Mouse (Mus musculus) midbrain, embryonic 16.5 days (tissue): ENCODE measurements around the gene Tnip3. TPM values are rescaled to one million over a fixed set of nuclear protein-coding genes. Genes with fewer than 3 reads are reported as not detected.

Experiments
- ATAC-seq: fragments of 200-750 bp; cut with Nextera tagmentation; 2 replicates; pipeline ENCODE4 v1.8.0; 2017; ENCODE audit warnings: moderate TSS enrichment
- H3K27ac ChIP-seq: fragments of 300-500 bp; sonication (generic); 2 replicates; pipeline ENCODE4 v1.5.1; 2014; ENCODE audit warnings: mild to moderate bottlenecking, low read length, mixed read lengths
- H3K27me3 ChIP-seq: fragments of 300-500 bp; sonication (generic); 2 replicates; pipeline ENCODE4 v1.6.1; 2014; ENCODE audit warnings: low read depth, low read length, mixed read lengths; ENCODE audit not compliant: control insufficient read depth, insufficient read depth
- H3K36me3 ChIP-seq: fragments of 300-500 bp; sonication (generic); 2 replicates; pipeline ENCODE4 v1.6.1; 2014; ENCODE audit warnings: mild to moderate bottlenecking, low read length, moderate library complexity, mixed read lengths; ENCODE audit not compliant: control insufficient read depth, insufficient read depth
- H3K4me1 ChIP-seq: fragments of 300-500 bp; sonication (generic); 2 replicates; pipeline ENCODE4 v1.6.1; 2014; ENCODE audit warnings: mild to moderate bottlenecking, low read length, mixed read lengths; ENCODE audit not compliant: control insufficient read depth, insufficient read depth
- H3K4me2 ChIP-seq: fragments of 300-500 bp; sonication (generic); 2 replicates; pipeline ENCODE4 v1.6.1; 2014; ENCODE audit warnings: mild to moderate bottlenecking, low read length, mixed read lengths
- H3K4me3 ChIP-seq: fragments of 300-500 bp; sonication (generic); 2 replicates; pipeline ENCODE4 v1.5.1; 2014; ENCODE audit warnings: low read depth, mild to moderate bottlenecking, low read length, moderate library complexity, mixed read lengths
- H3K9ac ChIP-seq: fragments of 300-500 bp; sonication (generic); 2 replicates; pipeline ENCODE4 v1.6.1; 2014; ENCODE audit warnings: low read depth, low read length, mixed read lengths
- H3K9me3 ChIP-seq: fragments of 300-500 bp; sonication (generic); replicated peaks from 2 replicates; pipeline ENCODE4 v1.6.1; 2014; ENCODE audit warnings: mild to moderate bottlenecking, low read length, mixed read lengths; ENCODE audit not compliant: control insufficient read depth, poor library complexity, severe bottlenecking
- WGBS: fragments of 180-500 bp; shearing (Covaris S2); extraction: QIAGEN DNeasy Blood & Tissue Kit; methylation state at CpG from one replicate; pipeline ENCODE4 v1.1.7; 2014; 5-methylcytosine and 5-hydroxymethylcytosine counted together
- polyA plus RNA-seq: library from polyadenylated mRNA; unstranded; fragments of >200 nt; fragmentation: Nextera tagmentation; extraction: Ambion mirVana; gene quantifications from 2 replicates; pipeline ENCODE4 v1.2.1, GENCODE M21; 2015

Tnip3 gene
- polyA plus RNA-seq, 1 experiment from 2014 or later: not detected

DNA sequence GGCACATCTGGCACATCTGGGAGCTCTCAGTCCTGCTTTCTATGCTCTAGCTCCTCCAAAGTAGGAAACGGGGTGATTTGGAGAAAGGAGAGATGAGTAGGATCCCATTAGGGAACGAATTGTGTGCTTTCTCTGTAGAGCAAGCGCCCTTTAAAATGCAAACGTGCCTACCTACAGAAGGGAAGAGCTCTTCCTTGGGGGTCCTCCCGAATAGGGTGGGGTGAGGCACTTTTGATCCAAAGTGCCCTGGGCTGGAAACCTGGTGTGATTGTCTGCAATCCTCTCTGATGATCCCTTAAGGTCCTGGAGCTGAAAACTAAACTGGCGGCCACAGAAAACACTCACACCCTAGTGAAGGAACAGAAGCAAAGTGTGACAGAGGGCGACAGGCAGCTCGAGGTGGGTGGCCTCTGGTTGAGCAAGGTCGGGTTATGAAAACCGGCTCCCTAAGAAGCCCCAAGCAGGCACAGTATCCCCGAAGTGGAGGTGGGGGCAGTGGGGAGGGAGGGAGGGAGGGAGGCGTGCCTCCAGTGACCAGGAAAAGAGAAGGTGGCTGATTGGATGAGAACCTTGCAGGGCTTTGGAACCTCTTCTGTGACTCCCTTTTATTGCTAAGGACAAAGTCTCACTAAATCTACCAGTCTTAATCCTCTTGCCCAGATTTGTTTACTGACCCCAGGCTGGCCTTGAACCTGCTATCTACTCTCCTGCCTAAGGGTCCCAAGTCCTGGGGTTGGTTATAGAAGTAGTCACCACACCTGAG, 72.1 kb downstream of the Tnip3 start:
- 27% methylated on average over 11 of the region's 12 CpGs for WGBS

GRCm38 (mm10) chr6:65598522-65598921, 73.4 kb downstream of the Tnip3 start:
- 89% methylated on average over 3 of the region's 3 CpGs for WGBS
- ATAC-seq: no peak

More for the DNA sequence above, 72.1 kb downstream of the Tnip3 start:
- H3K4me3 ChIP-seq: no peak overlapping the region
- H3K27me3 ChIP-seq: no peaks in the 10 kb centered on the region
- H3K4me1 ChIP-seq: no peaks in the 10 kb centered on the region
- no peaks in the 10 kb centered on the region for H3K9me3 ChIP-seq
- no peak for ATAC-seq
- no peak overlapping the region for H3K9ac ChIP-seq
- H3K27ac ChIP-seq: no peak overlapping the region
- no peak overlapping the region for H3K4me2 ChIP-seq
- H3K36me3 ChIP-seq: no peaks in the 10 kb centered on the region

GRCm38 (mm10) chr6:65599865-65600739, 75.0 kb downstream of the Tnip3 start:
- 17% methylated on average over 7 of the region's 7 CpGs for WGBS
- no peak overlapping the region for H3K9ac ChIP-seq
- ATAC-seq: no peak

More at GRCm38 (mm10) chr6:65598522-65598921, 73.4 kb downstream of the Tnip3 start:
- Histone ChIP-seq H3K27me3 (no peaks in the 10 kb centered on the region), H3K4me2 (no peak overlapping the region), H3K27ac (no peak overlapping the region), H3K4me3 (no peak overlapping the region), H3K9me3 (no peaks in the 10 kb centered on the region), H3K9ac (no peak overlapping the region), H3K4me1 (no peaks in the 10 kb centered on the region), H3K36me3 (no peaks in the 10 kb centered on the region)

DNA sequence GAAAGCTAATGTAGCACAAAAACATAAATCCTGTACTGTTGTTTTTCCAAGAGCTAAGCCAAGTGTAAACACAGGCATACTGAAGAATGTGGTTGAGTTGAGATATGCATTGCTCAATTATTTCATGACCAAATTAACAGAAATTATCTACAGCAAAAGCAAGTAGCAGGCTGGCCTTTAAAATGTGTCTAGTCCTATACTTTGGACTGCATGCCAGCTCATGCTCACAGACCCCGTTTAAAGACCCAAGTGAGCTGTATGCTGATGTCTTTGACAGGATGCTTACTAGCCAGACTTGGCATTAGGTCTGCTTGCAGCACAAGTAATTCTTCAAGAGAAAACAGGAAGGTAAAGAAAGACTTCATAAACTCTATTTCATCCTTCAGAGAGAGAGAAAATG, 75.8 kb downstream of the Tnip3 start:
- H3K27me3 ChIP-seq: no peaks in the 10 kb centered on the region
- H3K4me3 ChIP-seq: no peak overlapping the region
- H3K27ac ChIP-seq: no peak overlapping the region
- 70% methylated on average over 1 of the region's 1 CpGs for WGBS
- H3K36me3 ChIP-seq: no peaks in the 10 kb centered on the region
- no peaks in the 10 kb centered on the region for H3K4me1 ChIP-seq
- H3K4me2 ChIP-seq: no peak overlapping the region
- no peak for ATAC-seq
- no peaks in the 10 kb centered on the region for H3K9me3 ChIP-seq
- no peak overlapping the region for H3K9ac ChIP-seq

More at GRCm38 (mm10) chr6:65599865-65600739, 75.0 kb downstream of the Tnip3 start:
- H3K9me3 ChIP-seq: no peaks in the 10 kb centered on the region
- no peaks in the 10 kb centered on the region for H3K27me3 ChIP-seq
- no peaks in the 10 kb centered on the region for H3K4me1 ChIP-seq
- no peak overlapping the region for H3K4me3 ChIP-seq
- H3K4me2 ChIP-seq: no peak overlapping the region
- H3K36me3 ChIP-seq: no peaks in the 10 kb centered on the region
- H3K27ac ChIP-seq: no peak overlapping the region

- no peak for ATAC-seq
- Histone ChIP-seq H3K4me3 (no peak overlapping the region), H3K9me3 (no peaks in the 10 kb centered on the region), H3K36me3 (no peaks in the 10 kb centered on the region), H3K4me1 (no peaks in the 10 kb centered on the region), H3K4me2 (no peak overlapping the region), H3K27ac (no peak overlapping the region), H3K9ac (no peak overlapping the region), H3K27me3 (no peaks in the 10 kb centered on the region)
- WGBS: 90% methylated on average over 4 of the region's 4 CpGs
These were observed 80.7 kb downstream of the Tnip3 start for GRCm38 (mm10) chr6:65605778-65606177.

DNA sequence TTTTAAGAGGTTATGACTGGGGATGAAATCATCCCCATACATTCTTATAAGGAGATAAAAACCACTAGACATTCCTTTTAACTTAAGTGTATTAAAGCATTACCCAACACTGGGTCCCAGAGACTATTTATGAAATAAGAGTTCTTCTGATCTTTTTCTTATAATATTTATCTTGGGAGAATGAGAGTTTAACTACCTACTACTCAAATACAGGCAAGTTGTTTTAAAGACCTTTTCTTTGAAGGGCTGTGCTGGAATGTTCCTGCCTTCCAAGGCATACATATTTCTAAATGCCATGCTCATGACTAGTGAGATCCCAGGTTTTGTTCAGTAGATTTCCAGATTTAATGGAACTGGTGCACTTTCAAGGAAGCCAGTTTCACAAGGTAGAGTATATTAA, 81.8 kb downstream of the Tnip3 start:
- ATAC-seq: no peak
- Histone ChIP-seq H3K27me3 (no peaks in the 10 kb centered on the region), H3K9me3 (no peaks in the 10 kb centered on the region)

DNA sequence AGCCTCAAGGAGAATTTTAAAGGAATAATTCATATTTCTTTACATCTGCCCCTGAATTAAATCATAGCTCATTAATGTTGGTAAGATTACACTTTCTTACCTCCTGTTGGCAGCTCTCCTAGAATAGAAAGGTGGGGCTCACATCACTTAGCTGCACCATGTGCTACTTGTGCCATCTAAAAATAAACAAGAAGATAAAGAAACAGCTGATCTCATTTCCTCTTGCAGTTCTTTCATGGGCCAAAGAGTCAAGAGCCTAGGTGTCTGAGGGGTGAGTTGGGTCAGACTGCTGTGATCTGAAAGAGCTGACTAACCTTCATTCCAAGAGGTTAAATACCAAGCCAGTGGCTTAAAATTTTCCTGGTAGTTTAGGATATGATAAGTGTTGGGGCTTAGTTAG, 86.7 kb downstream of the Tnip3 start:
- H3K4me1 ChIP-seq: no peaks in the 10 kb centered on the region
- ATAC-seq: no peak
- H3K9ac ChIP-seq: no peak overlapping the region
- H3K4me2 ChIP-seq: no peak overlapping the region
- no peak overlapping the region for H3K4me3 ChIP-seq
- no peaks in the 10 kb centered on the region for H3K36me3 ChIP-seq
- no peaks in the 10 kb centered on the region for H3K27me3 ChIP-seq
- H3K9me3 ChIP-seq: no peaks in the 10 kb centered on the region
- no peak overlapping the region for H3K27ac ChIP-seq

More for the DNA sequence above, 81.8 kb downstream of the Tnip3 start:
- Histone ChIP-seq H3K27ac (no peak overlapping the region), H3K4me2 (no peak overlapping the region), H3K4me3 (no peak overlapping the region), H3K36me3 (no peaks in the 10 kb centered on the region), H3K9ac (no peak overlapping the region), H3K4me1 (no peaks in the 10 kb centered on the region)

GRCm38 (mm10) chr6:65613924-65614585, 88.9 kb downstream of the Tnip3 start:
- Histone ChIP-seq H3K9me3 (no peaks in the 10 kb centered on the region), H3K4me2 (no peak overlapping the region), H3K36me3 (no peaks in the 10 kb centered on the region), H3K27me3 (no peaks in the 10 kb centered on the region), H3K27ac (no peak overlapping the region), H3K9ac (no peak overlapping the region), H3K4me1 (no peaks in the 10 kb centered on the region), H3K4me3 (no peak overlapping the region)
- no peak for ATAC-seq

DNA sequence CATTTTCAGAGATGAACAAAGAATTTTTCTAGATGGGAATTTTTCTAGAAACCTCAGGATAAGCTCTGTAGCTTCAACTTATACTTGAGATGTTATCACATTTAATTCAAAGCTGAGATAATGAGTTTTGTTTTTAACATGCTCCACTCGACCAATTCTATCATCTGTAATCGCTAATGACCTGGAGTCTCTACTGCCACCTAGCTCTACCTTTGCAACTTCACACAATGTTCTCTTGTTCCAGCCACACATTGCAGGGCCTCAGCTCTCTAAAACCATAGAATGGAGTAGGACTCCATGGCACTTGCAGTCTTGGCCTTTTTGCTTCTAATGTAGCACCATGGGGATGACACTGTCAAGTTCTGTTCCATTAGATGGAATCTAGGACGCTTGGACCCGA, 90.5 kb downstream of the Tnip3 start:
- no peaks in the 10 kb centered on the region for H3K36me3 ChIP-seq
- no peak for ATAC-seq
- WGBS: 76% methylated on average over 4 of the region's 4 CpGs

More for the DNA sequence above, 90.5 kb downstream of the Tnip3 start:
- Histone ChIP-seq H3K27ac (no peak overlapping the region), H3K9me3 (no peaks in the 10 kb centered on the region), H3K4me1 (no peaks in the 10 kb centered on the region), H3K4me3 (no peak overlapping the region), H3K9ac (no peak overlapping the region), H3K4me2 (no peak overlapping the region), H3K27me3 (no peaks in the 10 kb centered on the region)
